Mouse (Mus musculus) kidney, postnatal 0 days (tissue): ENCODE data around the gene Pramel1. TPM values are rescaled to one million over a fixed set of nuclear protein-coding genes. Genes with fewer than 3 reads are reported as not detected.

ENCODE experiments used
- ATAC-seq: fragments of 200-750 bp; cut with Nextera tagmentation; replicated peaks from 2 replicates; pipeline ENCODE4 v1.8.0; 2017; ENCODE audit warnings: low read depth, moderate number of reproducible peaks, moderate TSS enrichment, moderate library complexity; ENCODE audit not compliant: low FRiP score
- DNase-seq: peaks from one replicate; pipeline ENCODE4 v3.0.0-alpha.2; 2016; ENCODE audit warnings: low spot score
- H3K27ac ChIP-seq: fragments of 300-500 bp; sonication (generic); 2 replicates; pipeline ENCODE4 v1.5.1; 2014; ENCODE audit warnings: mild to moderate bottlenecking
- H3K27me3 ChIP-seq: fragments of 300-500 bp; sonication (generic); 2 replicates; pipeline ENCODE4 v1.6.1; 2014; ENCODE audit warnings: low read length, mixed read lengths; ENCODE audit not compliant: insufficient read depth
- H3K36me3 ChIP-seq: fragments of 300-500 bp; sonication (generic); 2 replicates; pipeline ENCODE4 v1.6.1; 2014; ENCODE audit warnings: low read length, mixed read lengths; ENCODE audit not compliant: insufficient read depth
- H3K4me1 ChIP-seq: fragments of 300-500 bp; sonication (generic); replicated peaks from 2 replicates; pipeline ENCODE4 v1.6.1; 2014; ENCODE audit warnings: antibody characterized with exemption, low read length, mixed read lengths; ENCODE audit not compliant: insufficient read depth
- H3K4me2 ChIP-seq: fragments of 300-500 bp; sonication (generic); 2 replicates; pipeline ENCODE4 v1.6.1; 2014; ENCODE audit warnings: mild to moderate bottlenecking, low read length, moderate library complexity, mixed read lengths
- H3K4me3 ChIP-seq: fragments of 300-500 bp; sonication (generic); replicated peaks from 2 replicates; pipeline ENCODE4 v1.5.1; 2014; ENCODE audit warnings: low read depth, low read length
- H3K9ac ChIP-seq: fragments of 300-500 bp; sonication (generic); 2 replicates; pipeline ENCODE4 v1.6.1; 2014; ENCODE audit warnings: low read depth, low read length
- H3K9me3 ChIP-seq: fragments of 300-500 bp; sonication (generic); replicated peaks from 2 replicates; pipeline ENCODE4 v1.6.1; 2016; ENCODE audit warnings: low read length, inconsistent platforms, mixed read lengths
- CTCF ChIP-seq: IDR thresholded peaks from 2 replicates; pipeline ENCODE4 v1.5.1; 2016; ENCODE audit warnings: antibody characterized with exemption, low read depth, mild to moderate bottlenecking, moderate library complexity
- WGBS: fragments of 180-500 bp; shearing (Covaris S2); extraction: QIAGEN DNeasy Blood & Tissue Kit; methylation state at CpG from one replicate; pipeline ENCODE4 v1.1.7; 2014; 5-methylcytosine and 5-hydroxymethylcytosine counted together
- polyA plus RNA-seq: library from polyadenylated mRNA; unstranded; fragments of >200 nt; fragmentation: Nextera tagmentation; extraction: Ambion mirVana; gene quantifications from 2 replicates; pipeline ENCODE4 v1.2.1, GENCODE M21; 2015

Pramel1 gene
- polyA plus RNA-seq, 1 experiment from 2014 or later = not detected

DNA sequence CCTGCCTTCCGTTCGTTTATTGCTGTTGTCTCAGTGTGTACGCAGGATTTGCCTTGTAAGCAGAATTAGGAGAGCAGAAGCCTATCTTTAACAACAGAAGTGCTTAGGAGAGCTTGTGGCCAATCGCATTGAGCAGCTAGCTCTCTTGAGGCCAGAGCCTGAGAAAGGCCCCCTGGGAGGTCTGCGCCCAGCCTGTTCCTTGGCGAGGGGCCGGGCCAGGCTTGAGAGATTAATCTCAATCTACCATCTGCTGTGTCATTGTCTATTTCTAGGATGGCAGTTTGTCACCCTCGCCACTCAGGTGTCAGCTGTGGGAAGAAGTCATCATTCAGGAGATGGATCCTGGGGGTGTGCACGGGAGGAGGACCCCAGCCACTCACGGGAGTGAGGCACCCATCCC, 32.7 kb upstream of the Pramel1 start:
- Histone ChIP-seq H3K9ac (no peak overlapping the region), H3K27ac (no peak overlapping the region), H3K4me1 (no peaks in the 10 kb centered on the region), H3K27me3 (no peaks in the 10 kb centered on the region), H3K4me3 (no peak overlapping the region), H3K9me3 (no peaks in the 10 kb centered on the region), H3K4me2 (no peak overlapping the region), H3K36me3 (no peaks in the 10 kb centered on the region)
- TF ChIP-seq CTCF = no peak
- no peak for DNase-seq
- no peak for ATAC-seq
- WGBS = 74% methylated on average over 10 of the region's 10 CpGs

GRCm38 (mm10) chr4:143366415-143367041, 27.7 kb upstream of the Pramel1 start:
- Histone ChIP-seq H3K4me2 (no peak overlapping the region), H3K9ac (no peak overlapping the region), H3K27me3 (no peaks in the 10 kb centered on the region), H3K36me3 (no peaks in the 10 kb centered on the region), H3K9me3 (no peaks in the 10 kb centered on the region), H3K4me3 (no peak overlapping the region), H3K27ac (no peak overlapping the region), H3K4me1 (no peaks in the 10 kb centered on the region)
- WGBS = 44% methylated on average over 15 of the region's 15 CpGs
- TF ChIP-seq CTCF = no peak
- ATAC-seq (no peak), DNase-seq (no peak)

DNA sequence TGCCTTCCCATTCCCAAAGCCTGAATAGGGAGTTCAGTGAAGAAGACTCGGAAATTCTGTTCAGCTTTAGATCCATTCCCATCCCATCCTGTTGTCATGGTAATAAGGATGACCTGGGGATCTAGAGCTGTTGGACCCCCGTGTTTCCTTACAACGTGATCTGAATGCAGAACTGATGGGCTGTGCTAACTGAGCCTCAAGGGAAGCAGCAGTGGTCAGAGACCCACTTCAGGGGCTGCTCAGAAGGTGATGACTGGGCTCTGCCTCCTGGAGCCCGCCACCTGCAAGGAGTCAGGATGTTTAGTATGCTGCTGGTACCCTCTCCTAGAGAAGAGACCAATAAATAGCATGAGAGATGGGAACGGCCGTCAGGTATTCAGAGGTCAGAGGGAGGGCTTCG, 14.7 kb upstream of the Pramel1 start:
- Histone ChIP-seq H3K4me3 (no peak overlapping the region), H3K36me3 (no peaks in the 10 kb centered on the region), H3K27ac (no peak overlapping the region), H3K4me2 (no peak overlapping the region), H3K9me3 (no peaks in the 10 kb centered on the region), H3K27me3 (no peaks in the 10 kb centered on the region), H3K4me1 (no peaks in the 10 kb centered on the region), H3K9ac (no peak overlapping the region)
- TF ChIP-seq CTCF = no peak
- WGBS = 33% methylated on average over 7 of the region's 7 CpGs
- ATAC-seq (no peak), DNase-seq (no peak)

DNA sequence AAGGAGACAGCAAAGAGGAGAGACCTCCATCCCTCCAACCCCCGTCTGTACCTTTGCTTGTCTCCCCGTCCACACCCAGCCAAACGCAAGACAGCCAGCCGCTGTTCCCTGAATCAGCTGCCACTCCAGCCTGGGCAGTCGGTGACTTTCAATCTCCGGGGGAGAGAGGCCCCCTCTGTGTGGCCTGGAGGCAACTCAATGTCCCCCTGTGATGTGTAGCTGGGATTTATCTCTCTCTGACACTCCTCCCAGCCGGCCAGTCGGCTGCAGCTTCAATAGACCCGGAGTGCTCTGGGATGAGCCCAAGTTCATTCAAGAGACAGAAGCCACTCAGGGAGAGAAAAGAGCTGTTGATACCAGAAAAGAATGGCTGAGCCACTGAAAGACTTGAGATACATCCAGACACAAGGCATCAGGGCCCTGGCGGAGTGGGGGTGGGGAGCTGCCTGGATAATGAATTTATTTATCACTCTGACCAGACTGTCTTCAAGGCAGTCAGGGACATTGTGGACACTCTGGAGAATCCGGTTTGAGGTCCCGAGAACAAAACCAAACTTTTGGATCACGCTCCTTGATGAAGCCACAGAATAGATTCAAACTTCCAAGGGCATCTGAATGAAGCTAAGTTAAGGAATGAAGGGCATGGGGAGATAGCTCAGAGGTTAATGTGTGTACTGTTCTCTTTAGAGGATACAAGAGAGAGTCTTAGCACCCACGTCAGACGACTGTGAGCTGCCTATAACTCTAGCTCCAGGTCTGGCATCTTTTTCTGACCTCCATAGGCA, 14.1 kb upstream of the Pramel1 start:
- ATAC-seq (no peak), DNase-seq (peak; percentile 6)
- Histone ChIP-seq H3K36me3 (no peaks in the 10 kb centered on the region), H3K4me1 (no peaks in the 10 kb centered on the region), H3K4me2 (no peak overlapping the region), H3K4me3 (no peak overlapping the region), H3K27me3 (no peaks in the 10 kb centered on the region), H3K27ac (no peak overlapping the region), H3K9me3 (no peaks in the 10 kb centered on the region), H3K9ac (no peak overlapping the region)
- WGBS = 24% methylated on average over 15 of the region's 15 CpGs
- no peak for TF ChIP-seq CTCF

- Histone ChIP-seq H3K4me1 (no peaks in the 10 kb centered on the region), H3K27me3 (no peaks in the 10 kb centered on the region), H3K27ac (no peak overlapping the region), H3K9me3 (no peaks in the 10 kb centered on the region), H3K4me3 (no peak overlapping the region), H3K4me2 (no peak overlapping the region), H3K9ac (no peak overlapping the region), H3K36me3 (no peaks in the 10 kb centered on the region)
- under 1% methylated on average over 5 of the region's 5 CpGs for WGBS
- peak; percentile 85 for TF ChIP-seq CTCF
- no peak for ATAC-seq
- DNase-seq = peak; percentile 51
Observed at GRCm38 (mm10) chr4:143380716-143381004, 13.6 kb upstream of the Pramel1 start.

GRCm38 (mm10) chr4:143382163-143382562, 12.1 kb upstream of the Pramel1 start:
- Histone ChIP-seq H3K4me2 (no peak overlapping the region), H3K4me3 (no peak overlapping the region), H3K27ac (no peak overlapping the region), H3K4me1 (no peaks in the 10 kb centered on the region), H3K9me3 (no peaks in the 10 kb centered on the region), H3K9ac (no peak overlapping the region), H3K36me3 (no peaks in the 10 kb centered on the region), H3K27me3 (no peaks in the 10 kb centered on the region)
- WGBS = 67% methylated on average over 3 of the region's 3 CpGs
- ATAC-seq (no peak), DNase-seq (no peak)
- no peak for TF ChIP-seq CTCF
